Mouse (Mus musculus) G1E (cell line): ENCODE data around the gene Osm.

Experiments
- GATA2 ChIP-seq: IDR thresholded peaks from 2 replicates; pipeline ENCODE4 v1.6.1; 2012; ENCODE audit warnings: low read depth, low read length, inconsistent platforms, borderline replicate concordance
- POLR2AphosphoS5 ChIP-seq: IDR thresholded peaks from 2 replicates; pipeline ENCODE4 v1.6.1; 2012; ENCODE audit warnings: low read depth, low read length, inconsistent platforms; ENCODE audit not compliant: insufficient replicate concordance

DNA sequence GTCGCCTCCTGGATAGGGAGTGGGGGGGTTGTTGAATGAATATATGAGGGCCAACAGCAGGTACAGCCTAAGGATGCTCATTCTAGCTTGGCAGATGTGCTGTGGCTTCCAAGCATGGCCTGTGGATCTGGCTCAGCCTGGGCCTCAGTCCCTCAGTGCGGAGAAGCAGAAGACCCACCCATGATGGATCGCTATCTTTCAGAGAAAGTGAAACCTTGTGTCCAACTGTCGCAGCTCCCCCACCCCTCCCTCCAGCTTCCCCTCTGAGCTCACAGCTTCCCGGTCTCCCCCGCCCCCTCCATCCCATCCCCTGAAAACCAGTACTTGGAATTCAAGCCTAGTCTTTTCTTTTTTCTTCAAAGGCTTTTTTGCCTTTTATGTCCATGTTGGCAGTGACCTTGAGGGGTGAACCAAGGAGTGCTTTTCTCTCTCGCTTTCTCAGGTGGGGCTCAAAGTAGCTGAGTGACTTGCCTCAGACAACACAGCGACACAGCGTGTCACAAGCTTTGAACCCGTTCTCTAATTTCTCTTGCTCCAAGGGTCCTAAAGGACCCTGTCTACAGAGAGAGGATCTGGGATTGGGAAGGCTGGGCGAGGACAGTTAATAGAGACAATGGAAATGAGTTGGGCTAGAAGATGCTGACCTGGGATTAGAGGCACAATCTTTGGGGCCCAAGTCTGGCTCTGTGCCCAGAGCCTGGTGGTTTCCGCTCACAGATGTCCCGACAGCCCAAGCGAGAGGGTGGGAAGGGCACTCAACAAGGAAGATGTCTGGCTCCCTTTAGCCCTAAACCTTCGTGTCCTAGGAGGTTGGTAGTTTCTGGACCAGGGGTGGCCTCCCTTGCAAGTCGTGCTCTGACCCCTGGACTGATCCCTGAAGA is at the start of gene Osm:
- TF ChIP-seq POLR2AphosphoS5 (no peak), GATA2 (no peak)
